Comparison of ENCODE assay signal across 11 mouse cellular contexts in the genomic region with DNA sequence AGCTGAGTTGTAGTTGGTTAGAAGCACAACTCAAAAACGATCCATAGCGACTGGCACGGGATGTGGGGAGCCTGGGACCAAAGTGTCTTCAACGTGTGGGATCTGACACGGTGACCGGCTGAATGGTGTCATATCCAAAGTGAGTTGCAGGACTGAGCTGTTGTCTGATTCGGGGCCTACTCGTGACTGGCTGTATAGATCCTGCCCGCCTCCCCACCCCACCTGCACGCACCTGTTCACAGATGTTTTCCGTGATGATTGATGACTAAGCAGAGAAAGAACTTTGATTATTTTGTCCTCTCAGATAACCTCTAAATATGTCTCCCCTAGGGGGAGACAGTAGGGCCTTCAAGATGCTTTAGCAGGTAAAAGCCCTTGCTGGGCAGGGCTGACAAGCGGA.
"Had no signal": no experiment of that assay in that cellular context is flagged by ENCODE, and none has a peak within 500 bp of the region (broad histone marks: within the 10 kb centered on the region; RNA-seq: fewer than 3 reads in every experiment).

No protein-coding gene starts in this region.

- H3K27ac ChIP-seq: liver, embryonic 13.5 days; macrophage; midbrain, embryonic 13.5 days; stomach, postnatal 0 days had no signal

- DNase-seq: kidney, adult 8-10 months; kidney, postnatal 14 days; layer of hippocampus, postnatal 36 days; lung, embryonic 14.5 days; right cerebral cortex, adult 18-20 months; right cerebral cortex, postnatal 4 days had no signal

- H3K9ac ChIP-seq: liver, embryonic 13.5 days; lung, embryonic 14.5 days; midbrain, embryonic 13.5 days had no signal

- H3K36me3 ChIP-seq: liver, embryonic 13.5 days; midbrain, embryonic 13.5 days had no signal

- H3K4me3 ChIP-seq: left cerebral cortex, adult 2 months; liver, embryonic 13.5 days; midbrain, embryonic 13.5 days had no signal

- H3K27me3 ChIP-seq: liver, embryonic 13.5 days; midbrain, embryonic 13.5 days had no signal

- H3K4me2 ChIP-seq: liver, embryonic 13.5 days; lung, embryonic 14.5 days; midbrain, embryonic 13.5 days had no signal

- ATAC-seq: midbrain, embryonic 13.5 days had no signal

- H3K9me3 ChIP-seq: liver, embryonic 13.5 days; midbrain, embryonic 13.5 days had no signal
